Mouse (Mus musculus) heart, embryonic 16.5 days (tissue): ENCODE measurements around the gene Anks1. TPM values are rescaled to one million over a fixed set of nuclear protein-coding genes. Genes with fewer than 3 reads are reported as not detected.

Experiments
- ATAC-seq: fragments of 200-750 bp; cut with Nextera tagmentation; replicated peaks from 2 replicates; pipeline ENCODE4 v1.8.0; 2017; ENCODE audit warnings: moderate number of reproducible peaks; ENCODE audit not compliant: insufficient read depth, low FRiP score; ENCODE audit errors: extremely low read depth
- H3K27ac ChIP-seq: fragments of 300-500 bp; sonication (generic); 2 replicates; pipeline ENCODE4 v1.5.1; 2014; ENCODE audit warnings: mild to moderate bottlenecking, low read length, control low read depth, moderate library complexity
- H3K27me3 ChIP-seq: fragments of 300-500 bp; sonication (generic); 2 replicates; pipeline ENCODE4 v1.6.1; 2014; ENCODE audit warnings: low read length, mixed read lengths; ENCODE audit not compliant: control insufficient read depth, insufficient read depth
- H3K36me3 ChIP-seq: fragments of 300-500 bp; sonication (generic); 2 replicates; pipeline ENCODE4 v1.6.1; 2014; ENCODE audit not compliant: control insufficient read depth, insufficient read depth
- H3K4me1 ChIP-seq: fragments of 300-500 bp; sonication (generic); 2 replicates; pipeline ENCODE4 v1.6.1; 2014; ENCODE audit warnings: low read length, mixed read lengths; ENCODE audit not compliant: control insufficient read depth, insufficient read depth
- H3K4me2 ChIP-seq: fragments of 300-500 bp; sonication (generic); 2 replicates; pipeline ENCODE4 v1.6.1; 2014; ENCODE audit warnings: low read depth, mild to moderate bottlenecking, control low read depth, low read length
- H3K4me3 ChIP-seq: fragments of 300-500 bp; sonication (generic); 2 replicates; pipeline ENCODE4 v1.5.1; 2014; ENCODE audit warnings: mild to moderate bottlenecking, control low read depth, low read length
- H3K9ac ChIP-seq: fragments of 300-500 bp; sonication (generic); 2 replicates; pipeline ENCODE4 v1.6.1; 2014; ENCODE audit warnings: low read length, control low read depth
- H3K9me3 ChIP-seq: fragments of 300-500 bp; sonication (generic); replicated peaks from 2 replicates; pipeline ENCODE4 v1.6.1; 2016; ENCODE audit warnings: low read length; ENCODE audit not compliant: control insufficient read depth
- WGBS: fragments of 180-500 bp; shearing (Covaris S2); extraction: QIAGEN DNeasy Blood & Tissue Kit; methylation state at CpG from one replicate; pipeline ENCODE4 v1.1.7; 2014; 5-methylcytosine and 5-hydroxymethylcytosine counted together
- polyA plus RNA-seq: library from polyadenylated mRNA; unstranded; fragments of >200 nt; fragmentation: Nextera tagmentation; extraction: Ambion mirVana; gene quantifications from 2 replicates; pipeline ENCODE4 v1.2.1, GENCODE M21; 2015

Gene Anks1
- polyA plus RNA-seq, 1 experiment from 2014 or later = 11.4 TPM

DNA sequence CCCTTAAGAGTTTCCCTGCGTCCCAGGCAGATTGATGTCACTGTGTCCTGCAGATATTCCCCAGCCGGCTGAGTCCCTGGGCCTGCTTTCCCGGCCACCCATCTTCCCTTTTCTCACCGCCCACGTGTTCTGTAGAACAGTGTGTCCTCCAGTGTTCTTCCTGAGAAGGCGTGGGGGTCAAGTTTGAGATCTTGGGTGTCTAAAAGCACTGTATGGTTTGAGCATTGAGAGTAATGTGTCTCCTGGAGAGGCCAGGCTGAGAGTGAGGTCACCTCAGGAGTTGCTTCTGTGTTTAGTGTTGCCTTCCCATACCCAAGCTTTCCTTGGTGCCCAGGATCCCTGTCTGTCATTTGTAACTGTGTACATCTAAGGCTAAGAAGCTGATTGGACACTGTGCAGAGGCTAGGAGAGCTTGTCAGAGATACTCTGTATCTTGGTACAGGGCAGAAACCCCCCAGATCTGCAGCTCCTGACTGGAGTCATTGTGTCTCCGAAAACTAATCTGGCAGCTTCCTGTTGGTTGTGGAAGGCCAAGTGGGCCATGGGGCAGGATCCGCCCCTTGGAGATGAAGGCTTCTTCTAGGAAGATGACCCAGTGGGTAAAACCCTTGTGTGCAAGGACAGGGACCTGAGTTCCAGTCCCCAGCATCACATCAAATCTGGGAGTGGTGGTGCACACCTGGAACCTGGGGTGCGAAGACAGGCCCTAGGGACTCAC lies 59.1 kb downstream of the Anks1 start:
- 61% methylated on average over 9 of the region's 9 CpGs for WGBS
- H3K27me3 ChIP-seq = no peaks in the 10 kb centered on the region
- H3K4me1 ChIP-seq = peaks cover 43% of the 10 kb centered on the region
- H3K36me3 ChIP-seq = no peaks in the 10 kb centered on the region
- no peak overlapping the region for H3K27ac ChIP-seq
- no peak overlapping the region for H3K4me2 ChIP-seq
- H3K9ac ChIP-seq = no peak overlapping the region
- ATAC-seq = no peak
- no peaks in the 10 kb centered on the region for H3K9me3 ChIP-seq
- no peak overlapping the region for H3K4me3 ChIP-seq

- no peak overlapping the region for H3K4me3 ChIP-seq
- no peaks in the 10 kb centered on the region for H3K9me3 ChIP-seq
- H3K36me3 ChIP-seq = no peaks in the 10 kb centered on the region
- WGBS = 89% methylated on average over 5 of the region's 5 CpGs
- H3K4me1 ChIP-seq = peaks cover 43% of the 10 kb centered on the region
- ATAC-seq = no peak
- H3K9ac ChIP-seq = no peak overlapping the region
- peak overlapping the region; percentile 41; the same call in 1 of the 2 replicates for H3K27ac ChIP-seq
- no peak overlapping the region for H3K4me2 ChIP-seq
- no peaks in the 10 kb centered on the region for H3K27me3 ChIP-seq
Observed at GRCm38 (mm10) chr17:27968903-27969302, 59.8 kb downstream of the Anks1 start.

DNA sequence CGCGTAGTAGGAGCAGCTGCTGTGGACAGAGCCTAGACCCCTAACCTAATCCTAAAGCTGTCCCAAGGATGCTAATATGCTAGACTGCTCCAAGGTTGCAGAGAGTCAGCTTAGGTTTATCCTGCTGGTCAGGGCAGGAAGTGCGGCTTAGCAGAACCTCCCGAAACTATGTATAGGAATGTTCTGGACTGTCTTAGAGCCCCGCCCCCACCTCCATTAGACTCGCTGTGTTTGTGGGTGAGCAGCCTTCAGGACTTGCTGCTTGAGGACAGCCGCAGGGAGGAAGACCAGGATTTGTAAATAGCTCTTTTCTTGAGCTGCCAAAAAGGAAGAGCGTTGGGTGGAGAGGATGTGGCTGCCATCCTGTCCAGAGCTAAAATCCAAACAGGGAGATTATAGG lies 60.3 kb downstream of the Anks1 start:
- Histone ChIP-seq H3K9ac (no peak overlapping the region), H3K4me1 (peaks cover 44% of the 10 kb centered on the region), H3K27ac (peak overlapping the region; percentile 46), H3K4me3 (no peak overlapping the region), H3K9me3 (no peaks in the 10 kb centered on the region), H3K36me3 (no peaks in the 10 kb centered on the region), H3K4me2 (no peak overlapping the region), H3K27me3 (no peaks in the 10 kb centered on the region)
- peak; percentile 33; the same call in 1 of the 2 replicates for ATAC-seq
- 67% methylated on average over 8 of the region's 8 CpGs for WGBS

DNA sequence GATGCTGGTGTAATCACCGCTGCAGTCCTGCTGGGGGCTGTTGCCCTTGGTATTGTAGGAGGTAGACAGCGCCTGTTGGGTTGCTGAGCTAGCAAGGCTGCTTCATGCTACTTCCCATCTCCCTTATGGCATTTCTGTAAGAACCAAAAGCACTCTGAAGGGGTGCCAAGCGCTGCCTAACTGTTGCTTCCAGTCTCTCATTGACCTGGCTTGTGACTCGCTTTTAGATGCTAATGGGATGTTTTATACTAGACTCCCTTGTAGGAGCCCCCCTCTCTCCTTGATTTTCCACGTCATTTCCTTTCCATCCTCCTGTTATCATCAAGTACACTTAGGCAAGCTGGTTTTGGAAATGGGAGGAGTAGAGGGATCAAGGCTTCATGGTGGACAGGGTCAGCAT lies 60.8 kb downstream of the Anks1 start:
- WGBS = 73% methylated on average over 5 of the region's 5 CpGs
- H3K4me1 ChIP-seq = peaks cover 42% of the 10 kb centered on the region
- ATAC-seq = no peak

DNA sequence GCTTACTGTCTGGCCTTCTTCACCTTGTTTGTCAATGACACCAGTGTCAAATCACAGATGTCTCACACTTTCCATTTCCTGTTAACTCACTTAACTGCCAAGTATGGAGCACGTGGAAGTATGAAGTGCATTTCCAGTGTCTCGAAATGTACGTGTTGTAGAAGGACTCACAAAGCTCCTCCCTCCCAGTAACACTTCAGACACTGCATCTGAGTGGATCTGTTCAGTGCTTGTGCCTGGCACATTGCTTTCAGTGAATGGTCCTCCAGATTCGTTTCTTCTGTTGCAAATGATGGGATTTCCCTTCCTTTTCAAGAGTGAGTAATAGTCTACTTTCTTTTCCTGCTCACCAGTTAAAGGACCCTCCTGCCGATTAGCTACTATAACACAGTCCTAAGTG lies 61.2 kb downstream of the Anks1 start:
- Histone ChIP-seq H3K9ac (no peak overlapping the region), H3K27me3 (no peaks in the 10 kb centered on the region), H3K4me1 (peaks cover 42% of the 10 kb centered on the region), H3K4me2 (no peak overlapping the region), H3K4me3 (no peak overlapping the region), H3K36me3 (no peaks in the 10 kb centered on the region), H3K27ac (peak overlapping the region; percentile 46), H3K9me3 (no peaks in the 10 kb centered on the region)
- ATAC-seq = no peak
- WGBS = 63% methylated on average over 5 of the region's 5 CpGs

More for the DNA sequence above, 60.8 kb downstream of the Anks1 start:
- Histone ChIP-seq H3K27me3 (no peaks in the 10 kb centered on the region), H3K36me3 (no peaks in the 10 kb centered on the region), H3K4me3 (no peak overlapping the region), H3K4me2 (no peak overlapping the region), H3K27ac (peak overlapping the region; percentile 46), H3K9me3 (no peaks in the 10 kb centered on the region), H3K9ac (no peak overlapping the region)

DNA sequence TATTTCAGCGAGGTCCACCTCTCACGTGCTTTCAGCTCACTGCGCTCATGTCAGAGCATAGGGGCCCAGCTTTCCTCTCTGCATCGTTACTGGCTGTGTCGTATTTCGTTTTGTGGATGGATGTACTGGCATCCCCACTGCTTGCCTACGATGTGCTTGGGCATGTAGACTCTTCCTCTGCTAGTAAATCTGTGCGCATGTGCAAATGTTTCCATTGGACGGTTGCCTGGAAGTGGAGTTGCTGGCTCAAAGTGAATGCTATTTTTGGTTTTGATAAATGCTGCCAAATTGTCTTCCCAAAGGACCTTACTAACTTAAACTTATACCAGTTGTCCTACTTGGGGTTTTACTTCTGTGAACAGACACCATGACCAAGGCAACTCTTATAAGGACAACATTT lies 62.4 kb downstream of the Anks1 start:
- no peaks in the 10 kb centered on the region for H3K27me3 ChIP-seq
- peaks cover 42% of the 10 kb centered on the region for H3K4me1 ChIP-seq
- H3K4me3 ChIP-seq = no peak overlapping the region
- WGBS = 54% methylated on average over 9 of the region's 9 CpGs
- H3K4me2 ChIP-seq = no peak overlapping the region
- no peaks in the 10 kb centered on the region for H3K9me3 ChIP-seq
- ATAC-seq = peak; percentile 30; the same call in 1 of the 2 replicates
- H3K36me3 ChIP-seq = no peaks in the 10 kb centered on the region
- H3K9ac ChIP-seq = no peak overlapping the region
- H3K27ac ChIP-seq = peak overlapping the region; percentile 75

GRCm38 (mm10) chr17:27973337-27973736 lies 64.2 kb downstream of the Anks1 start:
- 44% methylated on average over 4 of the region's 4 CpGs for WGBS
- Histone ChIP-seq H3K4me2 (no peak overlapping the region), H3K9me3 (no peaks in the 10 kb centered on the region), H3K36me3 (peaks cover 10% of the 10 kb centered on the region), H3K9ac (no peak overlapping the region), H3K4me3 (no peak overlapping the region), H3K4me1 (peaks cover 39% of the 10 kb centered on the region), H3K27me3 (no peaks in the 10 kb centered on the region), H3K27ac (peak overlapping the region; percentile 74)
- ATAC-seq = 0 out of 2 replicates have a peak, but pooled peaks have one; percentile 56

- Histone ChIP-seq H3K27ac (no peak overlapping the region), H3K27me3 (no peaks in the 10 kb centered on the region), H3K4me3 (no peak overlapping the region), H3K4me1 (peaks cover 21% of the 10 kb centered on the region), H3K9ac (no peak overlapping the region), H3K4me2 (no peak overlapping the region), H3K36me3 (peaks cover 14% of the 10 kb centered on the region), H3K9me3 (no peaks in the 10 kb centered on the region)
- ATAC-seq = no peak
- WGBS = 84% methylated on average over 14 of the region's 14 CpGs
Observed at GRCm38 (mm10) chr17:27976266-27976665, 67.2 kb downstream of the Anks1 start.

GRCm38 (mm10) chr17:27977008-27977636 lies 68.0 kb downstream of the Anks1 start:
- peaks cover 16% of the 10 kb centered on the region for H3K4me1 ChIP-seq
- ATAC-seq = no peak
- H3K27ac ChIP-seq = no peak overlapping the region
- no peak overlapping the region for H3K4me3 ChIP-seq
- H3K9me3 ChIP-seq = no peaks in the 10 kb centered on the region
- no peak overlapping the region for H3K9ac ChIP-seq
- WGBS = 92% methylated on average over 3 of the region's 3 CpGs
- H3K27me3 ChIP-seq = no peaks in the 10 kb centered on the region
- peaks cover 14% of the 10 kb centered on the region for H3K36me3 ChIP-seq
- no peak overlapping the region for H3K4me2 ChIP-seq
